Mouse (Mus musculus): ENCODE results near the gene Kcnc1.

DNA sequence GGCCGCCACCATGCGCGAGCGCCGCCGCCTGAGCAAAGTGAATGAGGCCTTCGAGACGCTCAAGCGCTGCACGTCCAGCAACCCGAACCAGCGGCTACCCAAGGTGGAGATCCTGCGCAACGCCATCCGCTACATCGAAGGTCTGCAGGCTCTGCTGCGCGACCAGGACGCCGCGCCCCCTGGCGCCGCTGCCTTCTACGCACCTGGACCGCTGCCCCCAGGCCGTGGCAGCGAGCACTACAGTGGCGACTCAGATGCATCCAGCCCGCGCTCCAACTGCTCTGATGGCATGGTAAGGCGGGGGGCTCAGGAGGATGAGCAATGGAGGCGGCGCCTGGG, 19.3 kb upstream of the Kcnc1 start:
- TF ChIP-seq CTCF (IDR thresholded peaks at IDR 0.05; ENCODE audit: borderline replicate concordance, insufficient read depth, low read length) (peak; percentile 36; the same call in 1 of the 2 replicates), POLR2A (IDR thresholded peaks at IDR 0.05; ENCODE audit: low read depth, low read length) (no peak)
